Mouse (Mus musculus): Measurements from ENCODE around the gene Tdg.
A peak's percentile ranks its signal among the peaks of the same experiment; 100 is the strongest.
"Not testable (repeated sequence)": the region's sequence is repeated elsewhere in the genome, so short reads cannot be mapped to it uniquely, and the experiment has no call there.

The Tdg gene

GRCm38 (mm10) chr10:82629586-82630255 lies at the start of gene Tdg:
TSS of gene Tdg (plus strand) at chr10:82629828.
- peak; percentile 92 to 93 for DNase-seq

GRCm38 (mm10) chr10:82589673-82590072 lies 40.0 kb upstream of the Tdg start:
- DNase-seq, result not testable (repeated sequence)

- DNase-seq, result not testable (repeated sequence)
Observed at GRCm38 (mm10) chr10:82594421-82594820, 35.2 kb upstream of the Tdg start.

DNA sequence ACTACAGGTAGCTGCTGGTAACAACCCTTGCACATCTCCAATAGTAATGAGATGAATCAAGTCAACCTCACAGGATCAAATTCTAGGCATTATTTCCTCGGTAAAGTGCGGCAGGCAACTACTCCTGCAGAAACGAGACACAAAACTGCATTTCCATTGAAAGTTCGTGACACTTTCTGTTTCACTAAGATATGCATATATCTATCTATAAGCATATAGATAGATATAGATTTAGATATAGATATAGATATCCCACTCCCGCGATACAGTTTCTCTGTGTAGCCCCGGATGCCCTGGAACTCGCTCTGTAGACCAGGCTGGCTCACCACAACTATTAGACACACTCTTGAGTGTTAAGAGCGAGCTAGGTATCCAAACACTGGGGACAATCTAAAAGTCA lies 7.4 kb upstream of the Tdg start:
- no peak for DNase-seq

GRCm38 (mm10) chr10:82622671-82623552 lies 6.7 kb upstream of the Tdg start, which contains the start of gene 1190007I07Rik:
TSS of gene 1190007I07Rik (minus strand) at chr10:82623228.
- peak; percentile 94 to 97 for DNase-seq

GRCm38 (mm10) chr10:82623553-82623932 lies 6.1 kb upstream of the Tdg start:
- DNase-seq, result not testable (repeated sequence)

GRCm38 (mm10) chr10:82629111-82629585 lies 480 bp upstream of the Tdg start:
- no peak for DNase-seq

DNA sequence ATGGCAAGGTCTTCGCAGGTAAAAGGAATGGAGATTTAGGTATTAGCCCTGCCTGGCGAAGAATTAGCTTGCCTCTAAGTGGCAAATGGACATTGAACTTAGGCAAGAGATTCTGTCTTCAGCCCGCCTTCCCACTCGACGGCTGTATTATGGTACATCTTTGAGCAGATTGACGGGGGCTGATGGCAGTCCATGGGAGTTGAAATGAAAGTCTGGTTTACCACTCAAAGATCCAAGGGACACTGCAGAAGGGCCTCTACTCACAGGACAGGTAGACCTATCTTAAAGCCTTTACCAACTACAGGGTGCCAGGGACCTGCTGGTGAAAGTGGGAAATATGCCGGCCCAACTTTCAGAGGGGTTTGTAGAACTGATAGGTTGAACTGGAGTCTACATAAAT lies 869 bp downstream of the Tdg start:
- no peak for DNase-seq

DNA sequence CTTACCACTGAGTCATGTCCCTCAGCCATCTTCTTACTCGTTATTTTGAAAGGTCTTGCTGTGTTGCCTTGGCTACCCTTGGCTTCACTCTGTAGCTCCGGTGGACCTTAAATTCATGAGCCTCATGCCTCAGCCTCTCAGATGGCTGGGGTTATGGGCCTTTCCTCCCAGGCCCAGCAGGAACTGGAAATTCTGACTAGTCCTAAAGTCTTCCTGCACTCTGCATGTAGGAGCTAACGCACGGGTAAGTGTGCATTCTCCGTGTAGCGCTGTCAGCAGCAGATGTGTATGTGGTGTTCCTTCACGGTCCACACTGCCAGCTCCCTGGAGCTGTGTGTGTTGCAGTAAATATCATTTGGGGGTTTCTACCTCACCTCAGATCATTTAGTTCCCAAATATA lies 1.5 kb downstream of the Tdg start:
- DNase-seq, result no peak

- no peak for DNase-seq
Observed at GRCm38 (mm10) chr10:82632496-82633280, 3.1 kb downstream of the Tdg start.

- no peak for DNase-seq
Observed at GRCm38 (mm10) chr10:82634348-82634747, 4.7 kb downstream of the Tdg start.

GRCm38 (mm10) chr10:82636321-82636720 lies 6.7 kb downstream of the Tdg start:
- DNase-seq, result no peak

GRCm38 (mm10) chr10:82639032-82639698 lies 9.5 kb downstream of the Tdg start:
- DNase-seq, result peak in 1 of 2 experiments; percentile 45

DNA sequence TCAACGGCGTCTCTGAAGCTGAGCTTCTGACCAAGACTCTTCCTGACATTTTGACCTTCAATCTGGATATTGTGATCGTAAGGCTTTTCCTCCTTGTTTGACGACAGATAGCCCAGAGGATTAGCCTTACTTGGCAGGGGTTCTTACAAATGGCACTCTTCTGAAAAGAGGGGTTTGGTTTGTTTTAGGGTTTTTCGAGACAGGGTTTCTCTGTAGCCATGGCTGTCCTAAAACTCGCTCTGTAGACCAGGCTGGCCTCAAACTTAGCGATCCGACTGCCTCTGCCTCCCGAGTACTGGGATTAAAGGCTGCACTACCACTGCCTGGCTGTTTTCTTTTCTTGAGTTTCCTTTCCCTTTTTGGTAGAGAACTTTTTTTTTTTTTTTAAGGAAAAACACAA lies 11.9 kb downstream of the Tdg start:
- DNase-seq, result no peak

DNA sequence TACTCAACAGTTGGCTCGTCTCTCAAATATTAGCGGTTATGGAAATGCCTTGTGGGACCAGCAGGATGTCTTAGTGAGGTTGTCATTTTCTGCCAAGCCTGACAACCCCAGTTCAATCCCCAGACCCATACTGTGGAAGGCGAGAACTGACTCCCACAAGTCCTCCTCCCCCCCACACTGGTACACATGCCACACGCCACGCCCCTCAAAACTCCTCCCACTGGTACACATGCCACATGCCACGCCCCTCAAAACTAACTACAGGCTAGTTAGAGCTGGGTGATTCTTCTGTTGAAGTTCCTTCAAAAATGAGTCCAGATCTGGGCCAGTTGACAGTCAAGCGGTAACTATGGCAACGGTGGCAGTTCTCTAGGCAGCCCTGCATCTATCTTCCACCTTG lies 16.5 kb downstream of the Tdg start:
- DNase-seq, result no peak

DNA sequence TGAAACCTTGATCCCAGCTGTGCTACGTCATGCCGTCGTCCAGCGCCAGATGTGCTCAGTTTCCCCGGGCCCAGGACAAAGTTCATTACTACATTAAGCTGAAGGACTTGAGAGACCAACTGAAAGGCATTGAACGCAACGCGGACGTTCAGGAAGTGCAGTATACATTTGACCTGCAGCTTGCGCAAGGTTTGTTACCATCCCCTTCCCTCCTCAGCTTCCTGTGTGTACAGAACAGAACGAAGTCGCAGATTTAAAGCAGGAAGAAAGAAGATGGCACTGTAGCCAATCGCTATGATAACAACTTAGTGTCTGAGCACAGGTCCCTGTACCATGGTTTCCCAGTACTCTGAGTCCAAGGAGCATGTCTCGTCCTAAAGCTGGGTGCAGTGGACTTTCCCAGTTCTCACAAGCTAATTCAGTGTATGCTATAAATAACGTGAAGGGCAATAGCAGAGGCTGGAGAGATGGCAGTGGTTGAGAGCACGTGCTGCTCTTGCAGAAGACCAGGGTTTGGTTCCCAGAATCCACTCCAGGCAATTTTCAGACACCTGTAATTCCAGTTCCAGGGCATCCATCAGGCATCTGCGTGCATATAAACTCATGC lies 17.7 kb downstream of the Tdg start:
- no peak for DNase-seq

DNA sequence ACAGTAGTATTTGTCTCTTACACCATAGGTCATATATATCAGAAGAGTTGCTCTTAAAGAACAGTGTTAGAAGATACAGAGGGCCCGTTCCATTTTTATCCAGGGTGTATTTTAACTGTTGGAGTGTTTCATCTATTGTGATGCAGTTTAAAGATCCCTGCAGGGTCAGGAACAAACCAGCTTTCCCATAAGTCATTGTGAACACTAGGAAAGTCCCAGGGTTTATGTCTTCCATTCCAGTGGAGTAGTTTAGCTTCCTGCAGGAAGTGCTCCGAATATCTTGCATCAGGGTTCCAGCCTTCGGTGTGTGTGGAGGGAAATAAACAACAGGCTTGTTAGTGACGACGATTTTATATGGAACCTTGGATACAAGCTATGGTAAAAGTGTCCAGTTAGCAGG lies 21.6 kb downstream of the Tdg start:
- DNase-seq, result no peak

DNA sequence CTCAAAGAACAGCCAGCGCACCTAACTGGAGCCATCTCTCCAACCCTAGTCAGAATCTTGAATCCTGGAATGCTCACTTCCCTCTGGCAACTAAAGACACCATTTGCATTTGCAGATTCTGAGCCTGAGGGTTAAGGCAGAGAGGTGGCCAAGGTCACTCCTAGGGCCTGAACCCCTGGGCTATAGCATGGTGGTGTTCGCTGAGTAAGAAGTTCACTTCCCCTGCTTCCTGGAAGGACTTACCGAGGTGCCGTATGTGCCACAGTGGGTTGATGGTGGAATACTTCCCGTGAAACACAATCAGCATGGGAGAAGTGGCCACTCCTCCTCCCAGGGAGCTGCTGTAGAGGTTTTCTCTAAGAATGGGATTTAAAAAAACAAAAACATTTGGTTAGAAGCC lies 23.0 kb downstream of the Tdg start:
- no peak for DNase-seq

DNA sequence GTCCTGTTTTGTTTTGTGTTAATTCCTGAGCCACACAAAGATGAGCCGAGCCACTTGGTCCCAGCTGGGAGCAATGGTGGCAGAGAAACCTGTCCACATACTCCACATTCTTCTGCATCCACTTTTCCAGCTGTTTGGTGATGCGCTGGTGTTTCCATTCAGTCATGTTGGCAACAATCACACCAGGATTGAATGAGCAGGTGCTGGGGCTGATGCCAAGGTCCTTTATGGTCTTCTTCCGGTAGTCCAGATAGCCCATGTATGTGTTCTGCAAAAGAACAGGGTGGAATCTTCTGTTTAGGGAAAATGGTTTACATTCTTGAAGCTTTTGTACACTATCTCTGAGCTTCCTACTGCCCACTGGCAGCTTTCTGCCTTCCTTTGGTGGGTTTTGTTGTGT lies 25.0 kb downstream of the Tdg start:
- DNase-seq, result no peak

GRCm38 (mm10) chr10:82661820-82662219 lies 32.2 kb downstream of the Tdg start:
- DNase-seq, result peak in 1 of 2 experiments; percentile 26

DNA sequence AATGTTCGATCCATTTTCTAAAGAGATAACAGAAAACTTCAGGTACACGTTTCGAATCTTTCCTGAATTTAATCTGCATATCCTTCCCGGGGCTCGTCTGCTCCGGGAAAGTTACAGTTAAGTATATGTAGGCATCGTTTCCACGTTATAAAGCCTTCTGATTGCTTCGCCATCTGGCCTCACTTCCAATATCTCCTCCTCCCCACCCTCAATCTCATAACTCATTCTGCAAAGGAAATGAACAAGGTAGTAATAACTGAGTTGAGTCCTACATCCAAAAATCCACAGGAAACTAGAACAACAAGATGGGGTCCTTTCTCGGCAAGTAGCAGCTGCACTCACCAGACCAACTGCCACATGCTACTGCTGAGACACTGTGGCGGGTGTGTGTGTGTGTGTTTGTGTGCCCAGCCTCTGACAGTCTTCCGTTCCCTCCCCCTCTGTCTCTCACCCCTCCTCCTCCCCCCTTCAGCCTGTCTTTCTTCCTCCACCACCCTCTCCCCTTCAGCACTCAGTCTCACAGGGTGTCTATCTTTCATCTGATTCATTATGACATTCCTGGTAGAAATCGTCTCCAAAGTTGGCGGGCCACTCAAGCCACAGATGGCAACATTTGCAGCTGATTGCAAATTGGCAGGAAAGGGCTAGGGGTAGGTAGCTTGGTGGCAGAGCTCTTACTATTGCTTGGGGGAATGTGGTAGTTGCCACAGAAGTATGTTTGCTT lies 32.8 kb downstream of the Tdg start:
- peak; percentile 85 to 89 for DNase-seq

Data from cerebellum, postnatal 14 days (tissue).